Mouse (Mus musculus) CH12.LX (cell line): ENCODE data around the gene Hoxd3.

ENCODE experiments used
- ELF1 ChIP-seq: IDR thresholded peaks from 2 replicates; pipeline ENCODE4 v1.6.1; 2014; ENCODE audit warnings: low read depth, mild to moderate bottlenecking, inconsistent platforms, low read length, improper control_type of control experiment
- EP300 ChIP-seq: IDR thresholded peaks from 2 replicates; pipeline ENCODE4 v1.6.1; 2011; ENCODE audit warnings: low read length, improper control_type of control experiment
- MAX ChIP-seq: IDR thresholded peaks from 2 replicates; pipeline ENCODE4 v1.6.1; 2011; ENCODE audit warnings: low read length, improper control_type of control experiment
- MAZ ChIP-seq: IDR thresholded peaks from 2 replicates; pipeline ENCODE4 v1.6.1; 2012; ENCODE audit warnings: low read depth, mild to moderate bottlenecking, inconsistent platforms, low read length, improper control_type of control experiment, moderate library complexity
- MYC ChIP-seq: IDR thresholded peaks from 2 replicates; pipeline ENCODE4 v1.6.1; 2011; ENCODE audit warnings: low read depth, mild to moderate bottlenecking, improper control_type of control experiment, low read length
- NELFE ChIP-seq: IDR thresholded peaks from 2 replicates; pipeline ENCODE4 v1.6.1; 2011; ENCODE audit warnings: low read depth, low read length, improper control_type of control experiment
- POLR2A ChIP-seq: IDR thresholded peaks from 2 replicates; pipeline ENCODE4 v1.6.1; 2011; ENCODE audit warnings: low read depth, mild to moderate bottlenecking, improper control_type of control experiment, low read length
- TCF12 ChIP-seq: IDR thresholded peaks from 2 replicates; pipeline ENCODE4 v1.6.1; 2014; ENCODE audit warnings: low read depth, mild to moderate bottlenecking, inconsistent platforms, low read length, improper control_type of control experiment

DNA sequence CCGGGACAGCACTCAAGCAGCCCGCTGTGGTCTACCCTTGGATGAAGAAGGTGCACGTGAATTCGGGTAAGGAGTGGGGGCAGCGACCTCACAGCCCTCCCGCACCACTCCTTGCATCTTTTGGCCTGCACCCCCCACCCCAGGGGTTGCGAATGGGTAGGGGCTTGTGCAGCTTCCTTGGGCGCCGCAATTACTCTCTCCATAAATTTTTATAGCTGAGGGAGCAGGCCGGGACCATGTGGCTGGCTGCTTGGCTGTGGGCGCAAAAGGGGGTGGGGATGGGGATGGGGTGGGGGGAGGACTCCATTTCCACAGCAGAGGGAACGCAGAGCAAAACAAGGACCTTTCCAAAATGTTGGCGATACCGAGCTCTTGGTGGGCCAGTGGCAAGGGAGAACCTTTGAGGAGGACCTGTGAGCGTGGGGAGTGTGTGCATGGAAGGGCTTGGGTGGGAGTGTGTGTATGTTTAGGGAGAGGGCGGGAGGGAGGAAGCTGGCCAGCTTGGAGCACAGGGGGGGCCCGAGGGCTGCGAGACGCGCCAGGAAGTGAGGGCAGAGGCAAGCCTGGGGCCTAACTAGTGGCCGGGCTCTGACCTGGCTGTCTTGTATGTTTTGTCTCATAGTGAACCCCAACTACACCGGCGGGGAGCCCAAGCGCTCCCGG, 16.0 kb downstream of the Hoxd3 start:
- TF ChIP-seq EP300 (no peak), POLR2A (no peak), MAX (no peak), NELFE (no peak), TCF12 (no peak), MAZ (no peak), MYC (no peak), ELF1 (no peak)
